Mouse (Mus musculus) embryonic facial prominence, embryonic 12.5 days (tissue): ENCODE measurements around the gene Ola1. TPM values are rescaled to one million over a fixed set of nuclear protein-coding genes. Genes with fewer than 3 reads are reported as not detected.

ENCODE experiments used
- ATAC-seq: fragments of 200-750 bp; cut with Nextera tagmentation; 2 replicates; pipeline ENCODE4 v1.8.0; 2017; ENCODE audit not compliant: insufficient number of reproducible peaks, insufficient read depth, low FRiP score, low TSS enrichment
- H3K27ac ChIP-seq: fragments of 300-500 bp; sonication (generic); 2 replicates; pipeline ENCODE4 v1.5.1; 2016; ENCODE audit warnings: mild to moderate bottlenecking
- H3K27me3 ChIP-seq: fragments of 300-500 bp; sonication (generic); 2 replicates; pipeline ENCODE4 v1.6.1; 2016; ENCODE audit warnings: mild to moderate bottlenecking, moderate library complexity
- H3K36me3 ChIP-seq: fragments of 300-500 bp; sonication (generic); 2 replicates; pipeline ENCODE4 v1.6.1; 2016; ENCODE audit warnings: mild to moderate bottlenecking
- H3K4me1 ChIP-seq: fragments of 300-500 bp; sonication (generic); 2 replicates; pipeline ENCODE4 v1.6.1; 2016
- H3K4me2 ChIP-seq: fragments of 300-500 bp; sonication (generic); replicated peaks from 2 replicates; pipeline ENCODE4 v1.6.1; 2016; ENCODE audit warnings: mild to moderate bottlenecking, moderate library complexity
- H3K4me3 ChIP-seq: fragments of 300-500 bp; sonication (generic); 2 replicates; pipeline ENCODE4 v1.5.1; 2016; ENCODE audit warnings: mild to moderate bottlenecking
- H3K9ac ChIP-seq: fragments of 300-500 bp; sonication (generic); 2 replicates; pipeline ENCODE4 v1.6.1; 2016; ENCODE audit warnings: mild to moderate bottlenecking, moderate library complexity
- H3K9me3 ChIP-seq: fragments of 300-500 bp; sonication (generic); 2 replicates; pipeline ENCODE4 v1.6.1; 2016; ENCODE audit warnings: mild to moderate bottlenecking, moderate library complexity
- WGBS: fragments of 180-500 bp; shearing (Covaris S2); methylation state at CpG from one replicate; pipeline ENCODE4 v1.1.7; 2016; 5-methylcytosine and 5-hydroxymethylcytosine counted together
- polyA plus RNA-seq: library from polyadenylated mRNA; unstranded; fragments of >200 nt; fragmentation: Nextera tagmentation; extraction: Ambion mirVana; gene quantifications from 2 replicates; pipeline ENCODE4 v1.2.1, GENCODE M21; 2016

The Ola1 gene
- polyA plus RNA-seq, 1 experiment from 2014 or later, result 108 TPM

DNA sequence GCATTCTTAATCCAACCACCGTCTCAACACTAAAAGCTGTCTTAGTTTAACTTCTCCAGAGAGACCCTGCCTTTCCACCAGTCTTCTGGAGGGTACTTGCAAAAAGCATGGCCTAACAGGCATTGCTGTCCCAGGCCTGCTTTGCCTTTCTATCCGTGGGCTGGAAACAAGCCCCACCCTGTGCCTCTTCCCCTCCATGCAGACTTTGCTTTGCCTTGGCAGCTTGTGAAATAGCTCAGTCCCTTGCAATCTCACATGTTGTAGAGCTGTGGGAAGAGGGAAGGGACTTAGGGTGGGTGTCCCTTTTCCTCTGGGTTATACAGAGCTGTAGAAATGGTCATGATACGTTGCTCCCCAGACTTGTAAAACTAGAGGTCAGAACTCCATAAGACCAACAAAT is 12.4 kb upstream of the Ola1 start:
- WGBS, result 63% methylated on average over 3 of the region's 3 CpGs
- Histone ChIP-seq H3K36me3 (no peaks in the 10 kb centered on the region), H3K4me2 (no peak overlapping the region), H3K9me3 (no peaks in the 10 kb centered on the region), H3K27ac (no peak overlapping the region), H3K4me1 (no peaks in the 10 kb centered on the region), H3K4me3 (no peak overlapping the region), H3K27me3 (no peaks in the 10 kb centered on the region), H3K9ac (no peak overlapping the region)
- ATAC-seq, result no peak

DNA sequence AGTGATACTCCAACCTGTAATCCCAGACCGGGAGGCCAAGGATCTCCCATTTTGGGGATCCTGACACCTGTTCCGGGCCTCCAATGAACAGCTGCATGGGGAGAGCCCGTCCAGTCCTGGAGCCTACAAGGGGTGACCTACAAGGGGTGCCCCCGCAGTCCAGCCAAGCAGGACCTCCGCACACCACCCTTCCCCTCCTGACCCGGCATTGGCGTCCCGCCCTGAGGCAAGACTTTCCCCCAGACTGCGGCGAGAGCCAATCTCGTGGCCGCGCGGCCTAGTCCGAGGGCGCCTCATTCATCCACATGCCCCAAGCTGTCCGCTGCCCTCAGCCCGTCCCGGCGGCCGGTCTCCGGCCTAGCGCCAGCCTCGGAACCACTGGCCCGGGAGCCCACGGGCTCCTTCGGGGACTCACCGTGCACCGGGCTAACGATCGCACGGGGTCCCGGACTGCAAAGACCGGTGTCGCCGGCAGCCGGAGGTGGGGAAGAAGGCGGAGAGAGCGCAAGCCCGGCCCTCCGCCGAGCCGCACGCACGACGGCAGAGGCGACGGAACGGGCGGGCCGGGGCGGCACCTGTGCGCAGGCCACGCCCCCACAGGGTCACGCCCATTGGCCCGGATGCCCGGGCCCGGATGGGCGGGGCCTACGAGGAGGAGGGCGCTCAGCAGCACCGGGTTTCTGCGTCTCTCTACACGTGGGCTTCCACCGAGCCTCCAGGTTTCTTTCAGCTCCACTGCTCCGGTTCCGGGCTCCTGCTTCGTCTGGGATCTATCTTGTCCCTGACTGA is 4.7 kb downstream of the Ola1 start:
- peak; percentile 93 for ATAC-seq
- H3K9ac ChIP-seq, result peak overlapping the region; percentile 64
- peak overlapping the region; percentile 57 for H3K27ac ChIP-seq
- H3K27me3 ChIP-seq, result no peaks in the 10 kb centered on the region
- H3K9me3 ChIP-seq, result no peaks in the 10 kb centered on the region
- peak overlapping the region; percentile 84 for H3K4me3 ChIP-seq
- H3K4me2 ChIP-seq, result peak overlapping the region; percentile 86
- H3K4me1 ChIP-seq, result peaks cover 9% of the 10 kb centered on the region
- H3K36me3 ChIP-seq, result peaks cover 13% of the 10 kb centered on the region
- WGBS, result under 1% methylated on average over 67 of the region's 68 CpGs

DNA sequence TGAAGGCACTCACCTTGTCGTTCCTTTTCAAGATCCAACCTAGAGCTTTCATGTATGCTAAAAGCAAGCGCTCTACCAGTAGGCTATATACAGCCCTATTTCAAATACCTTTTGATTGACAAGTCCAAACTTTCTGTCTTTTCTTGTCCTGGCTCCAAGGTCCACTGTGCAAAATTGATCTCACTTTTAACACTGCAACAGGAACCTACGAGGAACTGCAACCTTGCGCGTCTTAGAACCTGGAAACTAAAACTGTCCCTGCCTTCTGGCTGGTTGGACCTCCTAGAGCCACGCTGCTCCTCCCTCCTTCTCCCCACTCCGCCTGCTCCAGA is 5.2 kb downstream of the Ola1 start:
- H3K9me3 ChIP-seq, result no peaks in the 10 kb centered on the region
- peak overlapping the region; percentile 57; the same call in 1 of the 2 replicates for H3K27ac ChIP-seq
- H3K9ac ChIP-seq, result peak overlapping the region; percentile 64
- peak overlapping the region; percentile 86 for H3K4me2 ChIP-seq
- peaks cover 13% of the 10 kb centered on the region for H3K36me3 ChIP-seq
- peaks cover 9% of the 10 kb centered on the region for H3K4me1 ChIP-seq
- no peaks in the 10 kb centered on the region for H3K27me3 ChIP-seq
- peak overlapping the region; percentile 84 for H3K4me3 ChIP-seq
- 17% methylated on average over 7 of the region's 7 CpGs for WGBS
- no peak for ATAC-seq

DNA sequence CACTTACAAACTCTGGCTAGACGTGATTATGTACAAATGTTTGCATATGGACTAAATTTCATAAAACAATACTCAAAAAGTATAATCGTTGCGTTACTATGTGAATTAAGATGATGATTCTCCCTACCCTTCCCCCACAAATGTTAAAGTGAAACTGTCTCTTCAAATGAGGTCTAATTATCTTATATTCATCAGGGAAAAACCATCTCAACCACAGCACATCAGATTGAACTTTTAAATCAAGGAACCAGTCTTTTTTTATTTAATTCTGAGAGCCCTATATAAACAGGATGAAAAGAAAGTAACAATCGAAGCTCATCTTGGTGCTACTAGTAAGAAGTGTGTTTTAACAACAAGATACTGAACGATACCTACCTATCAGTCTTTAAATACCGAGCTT is 14.4 kb downstream of the Ola1 start:
- H3K36me3 ChIP-seq, result peaks cover 3% of the 10 kb centered on the region; the same call in 1 of the 2 replicates
- no peak for ATAC-seq
- no peak overlapping the region for H3K9ac ChIP-seq

DNA sequence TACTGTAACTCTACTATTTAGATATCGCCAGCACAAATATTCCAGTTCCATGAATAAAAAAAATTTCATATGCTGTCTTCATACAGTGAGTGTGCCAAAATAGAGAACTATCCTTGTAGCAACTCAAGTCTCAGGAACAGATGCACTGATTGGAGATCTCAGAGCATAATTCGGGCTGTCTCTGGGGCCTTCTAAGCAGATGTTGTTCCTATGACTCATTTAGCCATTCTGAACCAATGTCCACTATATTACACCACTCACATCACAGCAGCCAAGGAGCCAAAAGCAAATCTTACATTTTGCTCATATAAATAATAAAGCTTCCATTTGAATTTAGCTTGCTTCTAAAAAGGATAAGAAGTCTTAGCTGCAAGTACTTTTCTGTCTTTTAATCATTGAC is 30.2 kb downstream of the Ola1 start:
- H3K27me3 ChIP-seq, result no peaks in the 10 kb centered on the region

More for the DNA sequence above, 14.4 kb downstream of the Ola1 start:
- WGBS, result 85% methylated on average over 6 of the region's 6 CpGs
- Histone ChIP-seq H3K4me1 (no peaks in the 10 kb centered on the region; the same call in 1 of the 2 replicates), H3K27me3 (no peaks in the 10 kb centered on the region), H3K4me3 (no peak overlapping the region), H3K27ac (no peak overlapping the region), H3K4me2 (no peak overlapping the region), H3K9me3 (no peaks in the 10 kb centered on the region)

DNA sequence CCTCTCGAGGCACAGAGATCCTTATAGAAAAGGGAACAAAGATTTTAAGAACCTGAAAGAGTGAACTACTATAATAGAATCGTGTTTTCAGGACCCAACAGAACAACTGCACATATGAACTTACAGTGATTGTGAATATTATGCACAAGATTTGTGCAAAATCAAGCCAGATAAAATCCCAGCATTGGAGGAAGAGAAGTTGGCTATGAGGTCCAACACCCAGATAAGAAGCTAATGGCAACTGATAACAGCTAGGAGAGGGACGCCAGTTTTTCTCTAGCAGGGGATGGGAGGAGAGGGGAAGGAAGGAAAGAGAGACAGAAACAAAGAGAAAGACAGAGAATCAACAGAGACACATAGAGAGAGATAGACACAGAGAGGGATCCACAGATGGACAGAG is 33.5 kb downstream of the Ola1 start:
- H3K9ac ChIP-seq, result no peak overlapping the region
- ATAC-seq, result no peak
- H3K36me3 ChIP-seq, result no peaks in the 10 kb centered on the region
- H3K4me3 ChIP-seq, result no peak overlapping the region
- H3K4me1 ChIP-seq, result no peaks in the 10 kb centered on the region
- H3K4me2 ChIP-seq, result no peak overlapping the region
- H3K27me3 ChIP-seq, result no peaks in the 10 kb centered on the region
- H3K9me3 ChIP-seq, result no peaks in the 10 kb centered on the region
- 90% methylated on average over 3 of the region's 3 CpGs for WGBS
- no peak overlapping the region for H3K27ac ChIP-seq

More for the DNA sequence above, 30.2 kb downstream of the Ola1 start:
- H3K27ac ChIP-seq, result no peak overlapping the region
- ATAC-seq, result no peak
- H3K9ac ChIP-seq, result no peak overlapping the region
- no peak overlapping the region for H3K4me3 ChIP-seq
- H3K36me3 ChIP-seq, result no peaks in the 10 kb centered on the region
- WGBS, result 95% methylated on average over 2 of the region's 2 CpGs
- no peaks in the 10 kb centered on the region for H3K4me1 ChIP-seq
- no peaks in the 10 kb centered on the region for H3K9me3 ChIP-seq
- H3K4me2 ChIP-seq, result no peak overlapping the region

DNA sequence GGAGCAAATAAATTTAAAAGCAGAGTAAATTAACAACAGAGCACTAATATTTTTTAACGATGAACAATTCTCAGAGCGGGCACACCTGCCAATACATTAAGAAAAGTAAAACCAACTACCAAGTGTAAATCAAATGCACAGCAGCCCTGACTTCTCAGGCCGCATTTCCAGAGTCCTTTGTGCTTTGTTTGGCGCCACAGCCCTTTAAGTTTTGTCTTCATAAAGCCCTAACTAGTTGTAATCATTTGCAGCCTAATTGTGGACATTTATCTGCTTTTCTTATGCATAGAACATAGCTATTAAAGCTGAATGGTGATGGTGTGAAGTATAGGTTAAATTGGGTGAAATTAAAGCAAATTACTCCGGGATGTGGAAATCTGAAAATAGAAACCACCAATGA is 49.2 kb downstream of the Ola1 start:
- no peak overlapping the region for H3K9ac ChIP-seq
- WGBS, result 70% methylated on average over 5 of the region's 5 CpGs
- ATAC-seq, result no peak
- H3K4me3 ChIP-seq, result no peak overlapping the region
- H3K27me3 ChIP-seq, result no peaks in the 10 kb centered on the region
- H3K9me3 ChIP-seq, result no peaks in the 10 kb centered on the region
- no peaks in the 10 kb centered on the region for H3K4me1 ChIP-seq
- H3K36me3 ChIP-seq, result no peaks in the 10 kb centered on the region
- no peak overlapping the region for H3K27ac ChIP-seq
- no peak overlapping the region for H3K4me2 ChIP-seq

DNA sequence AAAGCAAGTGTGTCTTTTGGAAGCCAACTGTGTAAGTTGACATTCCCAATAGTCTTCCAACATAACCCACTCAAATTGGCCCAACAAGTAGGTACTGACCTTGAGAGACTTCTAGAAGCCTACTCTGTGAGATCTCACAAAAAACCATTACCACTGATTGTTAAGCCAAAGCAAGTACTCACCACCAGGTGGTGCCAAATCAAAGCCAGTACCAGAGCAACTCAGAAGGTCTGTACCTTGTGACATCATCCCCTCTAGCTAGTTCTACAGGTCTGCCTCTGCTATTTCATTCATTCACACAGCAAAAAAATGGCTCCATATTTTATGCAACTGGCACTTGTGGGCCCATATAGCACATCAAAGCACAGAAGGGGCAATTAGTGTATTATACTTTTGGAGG is 51.6 kb downstream of the Ola1 start:
- no peaks in the 10 kb centered on the region for H3K27me3 ChIP-seq
- H3K9me3 ChIP-seq, result no peaks in the 10 kb centered on the region
- ATAC-seq, result no peak
- H3K4me2 ChIP-seq, result no peak overlapping the region
- H3K4me1 ChIP-seq, result no peaks in the 10 kb centered on the region
- no peak overlapping the region for H3K27ac ChIP-seq
- H3K9ac ChIP-seq, result no peak overlapping the region
- H3K4me3 ChIP-seq, result no peak overlapping the region
- H3K36me3 ChIP-seq, result no peaks in the 10 kb centered on the region

DNA sequence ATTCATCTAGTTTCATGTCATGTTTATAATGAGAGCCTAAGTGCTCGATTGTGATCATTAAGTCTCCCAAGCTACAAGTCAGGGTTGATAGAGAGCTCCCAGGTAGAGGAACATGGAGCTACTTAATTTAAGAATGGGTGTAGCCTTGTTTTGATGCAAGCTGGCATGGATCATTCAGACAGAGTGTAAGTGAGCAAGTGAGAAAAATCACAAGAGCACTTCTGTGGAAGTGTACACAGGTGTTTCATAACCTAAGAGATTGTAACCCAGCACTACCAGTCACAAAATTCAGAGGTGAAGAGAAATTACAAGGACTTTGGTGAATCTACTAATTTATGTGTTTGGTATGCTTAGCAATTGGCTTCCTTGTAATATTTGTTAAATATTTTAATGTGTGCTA is 54.1 kb downstream of the Ola1 start:
- Histone ChIP-seq H3K27ac (no peak overlapping the region), H3K4me2 (no peak overlapping the region), H3K4me3 (no peak overlapping the region), H3K4me1 (no peaks in the 10 kb centered on the region), H3K27me3 (no peaks in the 10 kb centered on the region), H3K9me3 (no peaks in the 10 kb centered on the region), H3K36me3 (no peaks in the 10 kb centered on the region), H3K9ac (no peak overlapping the region)
- 81% methylated on average over 1 of the region's 1 CpGs for WGBS
- ATAC-seq, result no peak

DNA sequence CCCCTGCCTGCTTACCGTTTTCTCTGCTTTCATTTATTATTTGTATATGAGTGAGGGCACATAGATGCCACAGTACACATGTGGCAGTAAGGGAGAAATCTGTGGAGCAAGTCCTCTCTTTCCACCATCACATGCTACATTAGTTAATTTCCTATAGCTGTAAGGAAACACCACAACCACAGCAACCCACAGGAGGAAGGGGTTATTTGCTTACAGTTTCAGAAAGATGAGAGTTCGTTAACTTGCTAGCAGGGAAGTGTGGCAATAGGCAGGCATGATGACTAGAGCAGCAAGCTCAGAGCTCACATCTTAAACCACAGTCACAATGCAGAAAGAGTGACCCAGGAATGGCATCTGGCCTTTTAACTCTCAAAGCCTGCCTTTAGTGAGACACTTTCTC is 58.0 kb downstream of the Ola1 start:
- WGBS, result 79% methylated on average over 2 of the region's 2 CpGs

DNA sequence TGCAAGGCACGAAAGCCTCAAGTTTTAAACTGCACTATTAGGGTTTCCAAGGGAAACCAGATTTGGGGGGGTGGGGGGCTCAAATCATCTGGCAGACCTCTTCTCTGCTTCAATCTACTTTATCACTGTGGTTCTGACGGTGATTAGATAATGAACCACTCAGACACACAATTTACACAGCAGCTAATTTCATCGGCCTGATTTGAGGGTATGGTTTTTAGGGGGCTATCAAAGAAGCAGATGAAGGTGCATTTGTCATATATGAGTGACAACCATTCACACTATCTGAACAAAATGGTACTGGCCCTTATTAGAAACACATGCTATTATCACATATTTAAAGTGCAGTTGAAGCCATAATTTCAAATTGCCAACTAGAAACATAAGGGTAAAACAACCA is 61.5 kb downstream of the Ola1 start:
- Histone ChIP-seq H3K36me3 (peaks cover 13% of the 10 kb centered on the region), H3K4me3 (no peak overlapping the region), H3K4me2 (no peak overlapping the region), H3K27me3 (no peaks in the 10 kb centered on the region), H3K27ac (no peak overlapping the region), H3K9ac (no peak overlapping the region), H3K4me1 (0 out of 2 replicates have a peak, but pooled peaks cover 4% of the 10 kb centered on the region), H3K9me3 (no peaks in the 10 kb centered on the region)
- ATAC-seq, result no peak
- 89% methylated on average over 3 of the region's 3 CpGs for WGBS

More for the DNA sequence above, 58.0 kb downstream of the Ola1 start:
- no peaks in the 10 kb centered on the region for H3K27me3 ChIP-seq
- ATAC-seq, result no peak
- no peak overlapping the region for H3K4me3 ChIP-seq
- peaks cover 9% of the 10 kb centered on the region for H3K36me3 ChIP-seq
- H3K27ac ChIP-seq, result no peak overlapping the region
- H3K4me2 ChIP-seq, result no peak overlapping the region
- H3K9me3 ChIP-seq, result no peaks in the 10 kb centered on the region
- no peak overlapping the region for H3K9ac ChIP-seq
- 0 out of 2 replicates have a peak, but pooled peaks cover 4% of the 10 kb centered on the region for H3K4me1 ChIP-seq

DNA sequence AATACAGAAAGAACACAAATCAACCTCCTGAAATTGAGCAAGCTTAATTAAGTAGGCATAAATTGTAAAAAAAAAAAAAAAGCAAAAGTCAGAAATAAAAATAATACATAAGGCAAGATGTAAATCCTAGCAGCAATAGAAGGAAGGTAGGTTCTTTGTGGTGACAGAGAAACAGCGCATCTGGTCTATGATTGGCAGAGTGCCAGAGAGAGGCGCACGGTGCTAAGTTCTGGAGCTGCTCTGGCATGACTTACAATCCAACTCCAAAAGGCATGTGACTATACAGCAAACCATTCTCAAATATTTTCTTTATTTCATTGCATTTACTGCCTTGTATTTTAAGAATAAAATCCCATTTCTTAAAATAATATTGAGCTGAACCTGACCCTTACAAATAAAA is 68.2 kb downstream of the Ola1 start:
- Histone ChIP-seq H3K27ac (no peak overlapping the region), H3K4me1 (no peaks in the 10 kb centered on the region), H3K9me3 (no peaks in the 10 kb centered on the region), H3K36me3 (0 out of 2 replicates have a peak, but pooled peaks cover 4% of the 10 kb centered on the region), H3K9ac (no peak overlapping the region), H3K4me3 (no peak overlapping the region), H3K4me2 (no peak overlapping the region), H3K27me3 (no peaks in the 10 kb centered on the region)
- no peak for ATAC-seq
- 66% methylated on average over 3 of the region's 3 CpGs for WGBS
